Mouse (Mus musculus): ENCODE data around the gene Tbata.

Gene Tbata

GRCm38 (mm10) chr10:61167333-61168096, 4.2 kb upstream of the Tbata start:
- DNase-seq = no peak

- no peak for DNase-seq
Observed at GRCm38 (mm10) chr10:61168393-61168792, 3.4 kb upstream of the Tbata start.

- DNase-seq = peak; percentile 25
Observed at GRCm38 (mm10) chr10:61172496-61172895, 742 bp downstream of the Tbata start.

GRCm38 (mm10) chr10:61174711-61175441, 3.1 kb downstream of the Tbata start:
- peak; percentile 61 for DNase-seq

- DNase-seq = peak; percentile 91
Observed at GRCm38 (mm10) chr10:61175442-61176204, 3.9 kb downstream of the Tbata start.

- peak; percentile 62 for DNase-seq
Observed at GRCm38 (mm10) chr10:61176221-61176790, 4.6 kb downstream of the Tbata start.

- peak; percentile 51 for DNase-seq
Observed at GRCm38 (mm10) chr10:61177751-61178150, 6.0 kb downstream of the Tbata start.

- no peak for DNase-seq
Observed at GRCm38 (mm10) chr10:61178687-61179086, 6.9 kb downstream of the Tbata start.

GRCm38 (mm10) chr10:61179927-61180326, 8.2 kb downstream of the Tbata start:
- no peak for DNase-seq

GRCm38 (mm10) chr10:61187001-61187400, 15.2 kb downstream of the Tbata start:
- DNase-seq = no peak

- DNase-seq = no peak
Observed at GRCm38 (mm10) chr10:61188010-61188409, 16.3 kb downstream of the Tbata start.

- no peak for DNase-seq
Observed at GRCm38 (mm10) chr10:61194611-61195010, 22.9 kb downstream of the Tbata start.

GRCm38 (mm10) chr10:61195216-61195615, 23.5 kb downstream of the Tbata start:
- DNase-seq = no peak

- no peak for DNase-seq
Observed at GRCm38 (mm10) chr10:61195718-61196291, 24.1 kb downstream of the Tbata start.

GRCm38 (mm10) chr10:61199566-61200213, 27.9 kb downstream of the Tbata start:
- DNase-seq = peak; percentile 46

GRCm38 (mm10) chr10:61200232-61200820, 28.6 kb downstream of the Tbata start:
- no peak for DNase-seq

- DNase-seq = no peak
Observed at GRCm38 (mm10) chr10:61200998-61201397, 29.2 kb downstream of the Tbata start.

GRCm38 (mm10) chr10:61201596-61202318, 30.0 kb downstream of the Tbata start:
- no peak for DNase-seq

- DNase-seq = no peak
Observed at GRCm38 (mm10) chr10:61203930-61204329, 32.2 kb downstream of the Tbata start.

GRCm38 (mm10) chr10:61208114-61208684, 36.4 kb downstream of the Tbata start:
- no peak for DNase-seq

- DNase-seq = no peak
Observed at GRCm38 (mm10) chr10:61211105-61211504, 39.4 kb downstream of the Tbata start.

Measured in cerebellum, adult 11-12 months (tissue).